Mouse (Mus musculus): ENCODE measurements around the gene Herc4. TPM values are rescaled to one million over a fixed set of nuclear protein-coding genes. Genes with fewer than 3 reads are reported as not detected.

Herc4 gene
- polyA plus RNA-seq, 1 experiment from 2014 or later: 38.2 TPM

- 82% methylated on average over 8 of the region's 8 CpGs for WGBS
- Histone ChIP-seq H3K4me1 (no peaks in the 10 kb centered on the region), H3K9ac (no peak overlapping the region), H3K4me2 (no peak overlapping the region), H3K36me3 (no peaks in the 10 kb centered on the region), H3K9me3 (no peaks in the 10 kb centered on the region), H3K27ac (no peak overlapping the region), H3K27me3 (no peaks in the 10 kb centered on the region), H3K4me3 (no peak overlapping the region)
- ATAC-seq (ENCODE audit: borderline replicate concordance, extremely low read depth, low FRiP score, low TSS enrichment): no peak
These were observed 7.7 kb upstream of the Herc4 start for GRCm38 (mm10) chr10:63235889-63236288.

GRCm38 (mm10) chr10:63236663-63237062 lies 6.9 kb upstream of the Herc4 start:
- H3K4me2 ChIP-seq: no peak overlapping the region
- no peak overlapping the region for H3K9ac ChIP-seq
- H3K27me3 ChIP-seq: no peaks in the 10 kb centered on the region
- no peak for ATAC-seq (ENCODE audit: borderline replicate concordance, extremely low read depth, low FRiP score, low TSS enrichment)
- no peaks in the 10 kb centered on the region for H3K9me3 ChIP-seq
- no peaks in the 10 kb centered on the region for H3K36me3 ChIP-seq
- no peak overlapping the region for H3K27ac ChIP-seq
- WGBS: 86% methylated on average over 6 of the region's 6 CpGs
- H3K4me1 ChIP-seq: no peaks in the 10 kb centered on the region
- no peak overlapping the region for H3K4me3 ChIP-seq

GRCm38 (mm10) chr10:63237206-63237605 lies 6.4 kb upstream of the Herc4 start:
- Histone ChIP-seq H3K9me3 (no peaks in the 10 kb centered on the region), H3K27me3 (no peaks in the 10 kb centered on the region), H3K36me3 (no peaks in the 10 kb centered on the region), H3K4me3 (no peak overlapping the region), H3K27ac (no peak overlapping the region), H3K4me1 (peaks cover 1% of the 10 kb centered on the region; the same call in 1 of the 2 replicates), H3K4me2 (no peak overlapping the region), H3K9ac (no peak overlapping the region)
- no peak for ATAC-seq (ENCODE audit: borderline replicate concordance, extremely low read depth, low FRiP score, low TSS enrichment)
- WGBS: 69% methylated on average over 2 of the region's 2 CpGs

- no peak for ATAC-seq (ENCODE audit: borderline replicate concordance, extremely low read depth, low FRiP score, low TSS enrichment)
- WGBS: 67% methylated on average over 4 of the region's 4 CpGs
- no peak overlapping the region for H3K9ac ChIP-seq
- no peaks in the 10 kb centered on the region for H3K27me3 ChIP-seq
- no peaks in the 10 kb centered on the region for H3K9me3 ChIP-seq
- no peak overlapping the region for H3K27ac ChIP-seq
- H3K4me3 ChIP-seq: no peak overlapping the region
- no peak overlapping the region for H3K4me2 ChIP-seq
- no peaks in the 10 kb centered on the region for H3K36me3 ChIP-seq
- H3K4me1 ChIP-seq: peaks cover 9% of the 10 kb centered on the region
These were observed 5.5 kb upstream of the Herc4 start for GRCm38 (mm10) chr10:63238090-63238489.

- no peak overlapping the region for H3K9ac ChIP-seq
- no peaks in the 10 kb centered on the region for H3K36me3 ChIP-seq
- no peaks in the 10 kb centered on the region for H3K9me3 ChIP-seq
- H3K27ac ChIP-seq: no peak overlapping the region
- H3K27me3 ChIP-seq: no peaks in the 10 kb centered on the region
- no peak overlapping the region for H3K4me3 ChIP-seq
- 71% methylated on average over 2 of the region's 2 CpGs for WGBS
- peaks cover 9% of the 10 kb centered on the region for H3K4me1 ChIP-seq
- no peak overlapping the region for H3K4me2 ChIP-seq
- no peak for ATAC-seq (ENCODE audit: borderline replicate concordance, extremely low read depth, low FRiP score, low TSS enrichment)
These were observed 3.8 kb upstream of the Herc4 start for GRCm38 (mm10) chr10:63239848-63240247.

- no peak overlapping the region for H3K4me2 ChIP-seq
- H3K36me3 ChIP-seq: no peaks in the 10 kb centered on the region
- H3K27me3 ChIP-seq: no peaks in the 10 kb centered on the region
- peaks cover 9% of the 10 kb centered on the region for H3K4me1 ChIP-seq
- no peak for ATAC-seq (ENCODE audit: borderline replicate concordance, extremely low read depth, low FRiP score, low TSS enrichment)
- H3K9me3 ChIP-seq: no peaks in the 10 kb centered on the region
- H3K27ac ChIP-seq: no peak overlapping the region
- WGBS: 64% methylated on average over 2 of the region's 2 CpGs
- no peak overlapping the region for H3K9ac ChIP-seq
- no peak overlapping the region for H3K4me3 ChIP-seq
These were observed 2.7 kb upstream of the Herc4 start for GRCm38 (mm10) chr10:63240868-63241271.

GRCm38 (mm10) chr10:63242798-63243435 lies 693 bp upstream of the Herc4 start:
- no peaks in the 10 kb centered on the region for H3K36me3 ChIP-seq
- H3K27me3 ChIP-seq: no peaks in the 10 kb centered on the region
- 14% methylated on average over 12 of the region's 12 CpGs for WGBS
- no peak overlapping the region for H3K27ac ChIP-seq
- peak overlapping the region; percentile 50 for H3K4me2 ChIP-seq
- peak overlapping the region; percentile 43 for H3K9ac ChIP-seq
- H3K4me3 ChIP-seq: peak overlapping the region; percentile 90
- no peaks in the 10 kb centered on the region for H3K9me3 ChIP-seq
- peaks cover 9% of the 10 kb centered on the region for H3K4me1 ChIP-seq
- ATAC-seq (ENCODE audit: borderline replicate concordance, extremely low read depth, low FRiP score, low TSS enrichment): no peak

GRCm38 (mm10) chr10:63244055-63244671 lies 553 bp downstream of the Herc4 start:
- ATAC-seq (ENCODE audit: borderline replicate concordance, extremely low read depth, low FRiP score, low TSS enrichment): peak; percentile 83
- Histone ChIP-seq H3K27me3 (no peaks in the 10 kb centered on the region), H3K27ac (peak overlapping the region; percentile 98), H3K4me2 (peak overlapping the region; percentile 57), H3K4me1 (peaks cover 9% of the 10 kb centered on the region), H3K9ac (peak overlapping the region; percentile 97), H3K4me3 (peak overlapping the region; percentile 90), H3K9me3 (no peaks in the 10 kb centered on the region), H3K36me3 (no peaks in the 10 kb centered on the region)
- 1% methylated on average over 33 of the region's 41 CpGs for WGBS

- Histone ChIP-seq H3K4me1 (peaks cover 9% of the 10 kb centered on the region), H3K4me3 (peak overlapping the region; percentile 90), H3K4me2 (peak overlapping the region; percentile 57), H3K27ac (peak overlapping the region; percentile 98), H3K27me3 (no peaks in the 10 kb centered on the region), H3K9me3 (no peaks in the 10 kb centered on the region), H3K9ac (peak overlapping the region; percentile 97), H3K36me3 (no peaks in the 10 kb centered on the region; the same call in 1 of the 2 replicates)
- WGBS: 14% methylated on average over 5 of the region's 5 CpGs
- no peak for ATAC-seq (ENCODE audit: borderline replicate concordance, extremely low read depth, low FRiP score, low TSS enrichment)
These were observed 1.1 kb downstream of the Herc4 start for GRCm38 (mm10) chr10:63244746-63245145.

- H3K9me3 ChIP-seq: no peaks in the 10 kb centered on the region
- H3K27me3 ChIP-seq: no peaks in the 10 kb centered on the region
- no peak overlapping the region for H3K27ac ChIP-seq
- H3K4me2 ChIP-seq: no peak overlapping the region
- peaks cover 9% of the 10 kb centered on the region for H3K4me1 ChIP-seq
- no peak overlapping the region for H3K9ac ChIP-seq
- peaks cover 9% of the 10 kb centered on the region for H3K36me3 ChIP-seq
- no peak for ATAC-seq (ENCODE audit: borderline replicate concordance, extremely low read depth, low FRiP score, low TSS enrichment)
- no peak overlapping the region for H3K4me3 ChIP-seq
- 92% methylated on average over 3 of the region's 3 CpGs for WGBS
These were observed 2.2 kb downstream of the Herc4 start for GRCm38 (mm10) chr10:63245846-63246245.

GRCm38 (mm10) chr10:63247457-63247856 lies 3.8 kb downstream of the Herc4 start:
- Histone ChIP-seq H3K36me3 (peaks cover 14% of the 10 kb centered on the region), H3K9me3 (no peaks in the 10 kb centered on the region), H3K9ac (no peak overlapping the region), H3K27me3 (no peaks in the 10 kb centered on the region), H3K27ac (no peak overlapping the region), H3K4me2 (no peak overlapping the region), H3K4me1 (peaks cover 5% of the 10 kb centered on the region), H3K4me3 (no peak overlapping the region)
- ATAC-seq (ENCODE audit: borderline replicate concordance, extremely low read depth, low FRiP score, low TSS enrichment): no peak
- WGBS: 63% methylated on average over 7 of the region's 7 CpGs

- peaks cover 14% of the 10 kb centered on the region for H3K36me3 ChIP-seq
- H3K4me3 ChIP-seq: no peak overlapping the region
- ATAC-seq (ENCODE audit: borderline replicate concordance, extremely low read depth, low FRiP score, low TSS enrichment): no peak
- H3K9ac ChIP-seq: no peak overlapping the region
- H3K4me1 ChIP-seq: no peaks in the 10 kb centered on the region
- no peaks in the 10 kb centered on the region for H3K27me3 ChIP-seq
- H3K27ac ChIP-seq: no peak overlapping the region
- 95% methylated on average over 6 of the region's 6 CpGs for WGBS
- no peaks in the 10 kb centered on the region for H3K9me3 ChIP-seq
- no peak overlapping the region for H3K4me2 ChIP-seq
These were observed 4.8 kb downstream of the Herc4 start for GRCm38 (mm10) chr10:63248421-63248820.

All from lung, embryonic 15.5 days (tissue).